Mouse (Mus musculus): Measurements from ENCODE around the gene Atp1a3. TPM values are rescaled to one million over a fixed set of nuclear protein-coding genes. Genes with fewer than 3 reads are reported as not detected.

The Atp1a3 gene
- polyA plus RNA-seq, 1 experiment from 2014 or later, result 586 TPM

DNA sequence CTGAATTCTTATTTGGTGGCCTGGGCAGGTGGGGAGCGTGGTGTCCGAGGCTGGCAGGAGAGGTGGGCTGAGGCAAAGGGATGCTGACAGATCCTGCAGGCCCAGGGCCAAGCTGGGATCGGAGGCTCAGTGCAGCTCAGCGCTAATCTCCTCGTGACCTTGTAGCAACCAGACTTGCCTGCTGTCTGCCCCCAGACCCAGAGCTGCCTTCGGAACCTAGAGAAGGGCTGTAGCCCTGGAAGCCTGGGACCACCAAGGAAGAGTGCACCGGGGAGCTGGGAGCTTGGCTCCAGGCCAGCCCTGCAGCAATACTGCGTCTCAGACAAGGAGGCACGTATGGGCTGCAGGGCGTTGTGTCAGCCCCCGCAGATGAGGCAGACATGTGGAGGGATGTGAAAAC, 2.5 kb downstream of the Atp1a3 start:
- peak overlapping the region; percentile 44 for H3K9ac ChIP-seq (replicated peaks)
- 31% methylated on average over 11 of the region's 11 CpGs for WGBS
- no peaks in the 10 kb centered on the region for H3K27me3 ChIP-seq (replicated peaks)
- peak overlapping the region; percentile 28; the same call in 1 of the 2 replicates for H3K27ac ChIP-seq (replicated peaks)
- peak overlapping the region; percentile 78 for H3K4me3 ChIP-seq (replicated peaks)
- H3K4me1 ChIP-seq, result peaks cover 53% of the 10 kb centered on the region
- peak overlapping the region; percentile 57 for H3K4me2 ChIP-seq
- no peak for ATAC-seq (ENCODE audit: low FRiP score)
- peaks cover 24% of the 10 kb centered on the region for H3K36me3 ChIP-seq
- no peaks in the 10 kb centered on the region for H3K9me3 ChIP-seq (replicated peaks)

DNA sequence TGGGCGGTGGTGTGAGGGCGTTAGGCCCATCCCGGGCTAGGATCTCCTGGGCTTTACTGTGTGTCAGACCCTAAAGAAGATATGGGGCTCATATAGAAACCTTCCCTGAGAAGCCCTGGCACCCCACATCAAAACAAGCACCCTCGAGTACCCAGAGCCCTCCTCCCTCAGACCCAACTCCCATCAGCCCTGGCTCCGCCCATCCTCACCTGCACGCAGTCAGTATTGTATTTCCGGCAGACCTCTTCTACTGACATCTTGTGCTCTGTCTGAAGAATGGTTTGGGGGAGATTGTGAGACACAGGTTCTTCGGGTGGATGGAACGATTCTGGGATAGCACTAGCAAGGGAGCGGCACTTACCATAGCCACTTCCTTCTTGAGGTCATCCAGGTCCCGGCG, 5.0 kb downstream of the Atp1a3 start:
- Histone ChIP-seq H3K9me3 (replicated peaks) (no peaks in the 10 kb centered on the region), H3K4me1 (peaks cover 28% of the 10 kb centered on the region), H3K36me3 (peaks cover 44% of the 10 kb centered on the region)

DNA sequence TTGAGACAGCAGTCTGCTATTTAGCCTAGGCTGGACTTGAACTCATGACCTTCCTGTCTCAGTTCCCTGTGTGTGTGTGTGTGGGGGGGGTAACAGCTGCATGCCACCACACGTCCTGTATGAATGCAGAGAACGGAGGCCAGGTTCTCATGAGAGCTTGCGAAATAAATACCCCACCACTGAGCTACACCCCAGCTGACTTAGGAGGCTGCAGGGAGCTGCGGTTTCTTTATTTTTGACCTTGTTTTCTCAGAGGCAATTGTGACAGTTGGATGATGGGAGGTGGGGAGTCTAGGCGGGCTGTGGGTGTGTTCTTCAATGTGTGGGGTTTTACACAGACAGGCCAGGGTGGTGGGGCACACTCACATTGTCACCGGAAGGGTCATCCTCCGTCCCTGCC, 5.5 kb downstream of the Atp1a3 start:
- Histone ChIP-seq H3K4me3 (replicated peaks) (no peak overlapping the region), H3K9me3 (replicated peaks) (no peaks in the 10 kb centered on the region), H3K4me2 (no peak overlapping the region), H3K9ac (replicated peaks) (no peak overlapping the region), H3K36me3 (peaks cover 49% of the 10 kb centered on the region), H3K4me1 (peaks cover 25% of the 10 kb centered on the region), H3K27ac (replicated peaks) (no peak overlapping the region), H3K27me3 (replicated peaks) (no peaks in the 10 kb centered on the region)
- no peak for ATAC-seq (ENCODE audit: low FRiP score)
- 75% methylated on average over 7 of the region's 7 CpGs for WGBS

More for the DNA sequence above, 5.0 kb downstream of the Atp1a3 start:
- H3K9ac ChIP-seq (replicated peaks), result no peak overlapping the region
- H3K4me3 ChIP-seq (replicated peaks), result no peak overlapping the region
- ATAC-seq (ENCODE audit: low FRiP score), result no peak
- 80% methylated on average over 12 of the region's 12 CpGs for WGBS
- no peak overlapping the region for H3K27ac ChIP-seq (replicated peaks)
- H3K4me2 ChIP-seq, result no peak overlapping the region
- H3K27me3 ChIP-seq (replicated peaks), result no peaks in the 10 kb centered on the region

DNA sequence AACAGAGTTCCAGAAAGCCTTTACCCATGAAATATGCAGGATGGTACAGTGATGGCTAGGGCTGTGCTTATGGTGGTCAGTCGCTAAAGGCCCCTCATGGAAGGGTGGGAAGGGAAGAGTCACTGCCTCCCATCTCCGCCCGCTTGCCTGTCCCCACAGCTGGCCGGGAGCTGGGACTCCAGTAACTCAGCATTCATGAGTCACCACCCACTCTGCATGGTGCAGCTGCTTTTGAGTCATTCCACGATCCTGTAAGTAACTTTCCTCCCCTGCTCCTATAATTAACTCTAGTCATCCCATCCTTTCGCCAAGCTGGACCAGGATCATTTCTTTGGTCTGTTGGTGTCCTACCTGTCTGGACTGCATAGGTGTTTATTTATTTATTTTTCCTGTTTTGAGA, 12.7 kb downstream of the Atp1a3 start:
- no peak for ATAC-seq (ENCODE audit: low FRiP score)
- H3K4me3 ChIP-seq (replicated peaks), result no peak overlapping the region
- H3K9ac ChIP-seq (replicated peaks), result no peak overlapping the region
- H3K9me3 ChIP-seq (replicated peaks), result no peaks in the 10 kb centered on the region
- H3K4me1 ChIP-seq, result no peaks in the 10 kb centered on the region
- no peaks in the 10 kb centered on the region for H3K27me3 ChIP-seq (replicated peaks)
- H3K27ac ChIP-seq (replicated peaks), result no peak overlapping the region
- no peak overlapping the region for H3K4me2 ChIP-seq
- H3K36me3 ChIP-seq, result peaks cover 91% of the 10 kb centered on the region
- 75% methylated on average over 6 of the region's 6 CpGs for WGBS

DNA sequence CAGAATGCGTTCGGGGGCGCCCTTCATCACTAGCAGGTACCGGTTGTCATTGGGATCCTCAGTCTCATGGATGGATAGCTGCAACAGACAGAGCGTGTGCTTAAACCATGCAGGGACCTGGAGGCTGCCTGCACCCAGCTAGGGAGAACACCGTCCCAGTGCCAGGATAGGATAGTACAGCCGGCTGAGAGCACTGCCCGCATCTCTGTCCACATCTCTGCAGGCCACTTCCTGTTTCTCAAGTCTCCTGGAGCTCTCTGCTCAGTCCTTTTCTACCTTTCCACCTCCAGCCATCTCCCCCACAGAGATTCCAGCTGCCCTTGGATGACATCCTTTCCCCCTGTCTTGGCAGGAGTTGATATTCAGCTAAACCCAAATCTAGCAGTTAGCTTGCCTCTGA, 15.3 kb downstream of the Atp1a3 start:
- H3K9ac ChIP-seq (replicated peaks), result no peak overlapping the region
- no peaks in the 10 kb centered on the region for H3K9me3 ChIP-seq (replicated peaks)
- no peak for ATAC-seq (ENCODE audit: low FRiP score)
- WGBS, result 89% methylated on average over 8 of the region's 8 CpGs
- no peak overlapping the region for H3K4me2 ChIP-seq
- H3K27ac ChIP-seq (replicated peaks), result no peak overlapping the region
- no peak overlapping the region for H3K4me3 ChIP-seq (replicated peaks)
- no peaks in the 10 kb centered on the region for H3K27me3 ChIP-seq (replicated peaks)
- no peaks in the 10 kb centered on the region for H3K4me1 ChIP-seq
- H3K36me3 ChIP-seq, result peaks cover 95% of the 10 kb centered on the region

DNA sequence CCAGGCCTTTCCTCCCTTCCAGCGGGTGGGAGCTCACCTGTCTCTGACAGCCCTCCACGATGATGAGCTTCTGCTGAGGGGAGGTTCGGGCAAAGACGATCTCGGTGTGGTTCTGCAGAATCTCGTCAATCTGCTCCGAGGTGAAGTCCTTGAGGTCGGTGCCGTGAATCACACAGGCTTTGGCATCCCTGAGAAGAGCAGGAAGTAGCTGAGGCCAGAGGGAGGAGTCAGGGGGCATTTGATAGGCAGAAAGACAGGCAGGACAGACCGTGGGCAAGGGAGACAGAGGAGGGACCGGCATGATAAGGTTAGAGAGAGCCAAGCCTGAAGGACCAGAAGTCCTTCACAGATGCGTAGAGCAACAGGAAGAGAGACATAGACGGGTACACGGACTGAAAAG, 17.8 kb downstream of the Atp1a3 start:
- WGBS, result 88% methylated on average over 14 of the region's 14 CpGs
- no peaks in the 10 kb centered on the region for H3K4me1 ChIP-seq
- no peaks in the 10 kb centered on the region for H3K9me3 ChIP-seq (replicated peaks)
- peaks cover 93% of the 10 kb centered on the region for H3K36me3 ChIP-seq
- no peak overlapping the region for H3K4me2 ChIP-seq
- no peaks in the 10 kb centered on the region for H3K27me3 ChIP-seq (replicated peaks)
- H3K4me3 ChIP-seq (replicated peaks), result no peak overlapping the region
- H3K27ac ChIP-seq (replicated peaks), result no peak overlapping the region
- no peak for ATAC-seq (ENCODE audit: low FRiP score)
- H3K9ac ChIP-seq (replicated peaks), result no peak overlapping the region

DNA sequence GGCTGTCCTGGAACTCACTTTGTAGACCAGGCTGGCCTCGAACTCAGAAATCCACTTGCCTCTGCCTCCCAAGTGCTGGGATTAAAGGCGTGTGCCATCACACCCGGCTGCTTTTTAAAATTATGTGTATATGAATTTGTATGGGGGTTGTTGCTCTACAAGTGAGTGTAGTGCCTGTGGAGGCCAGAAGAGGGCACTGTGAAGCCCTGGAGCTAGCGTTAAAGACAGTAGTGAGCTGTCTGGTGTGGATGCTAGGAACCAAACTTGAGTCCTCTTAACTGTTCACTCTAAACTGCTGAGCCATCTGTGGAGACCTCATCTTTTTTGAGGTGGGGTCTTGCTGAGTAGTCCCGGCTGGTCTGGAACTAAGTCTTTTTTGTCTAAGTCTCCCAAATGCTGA, 20.0 kb downstream of the Atp1a3 start:
- Histone ChIP-seq H3K4me1 (no peaks in the 10 kb centered on the region), H3K36me3 (peaks cover 97% of the 10 kb centered on the region), H3K9me3 (replicated peaks) (no peaks in the 10 kb centered on the region), H3K4me2 (no peak overlapping the region), H3K27ac (replicated peaks) (no peak overlapping the region), H3K9ac (replicated peaks) (no peak overlapping the region), H3K4me3 (replicated peaks) (no peak overlapping the region), H3K27me3 (replicated peaks) (no peaks in the 10 kb centered on the region)
- ATAC-seq (ENCODE audit: low FRiP score), result no peak
- WGBS, result 75% methylated on average over 5 of the region's 5 CpGs

DNA sequence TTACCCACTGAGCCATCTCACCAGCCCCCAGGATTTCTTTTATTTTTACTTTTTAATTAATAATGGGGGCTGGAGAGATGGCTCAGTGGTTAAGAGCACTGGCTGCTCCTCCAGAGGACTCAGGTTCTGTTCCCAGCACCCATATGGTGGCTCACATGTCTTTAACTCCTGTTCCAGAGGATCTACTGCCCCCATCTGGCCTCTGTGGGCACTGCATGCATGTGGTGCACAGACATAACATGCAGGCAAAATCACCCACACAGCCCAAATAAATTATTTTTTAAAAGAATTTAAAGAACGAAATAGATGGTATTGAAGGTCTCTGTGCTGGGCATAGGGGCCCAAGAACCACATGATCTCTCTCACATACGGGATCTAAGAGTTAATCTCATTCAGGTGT, 21.5 kb downstream of the Atp1a3 start:
- ATAC-seq (ENCODE audit: low FRiP score), result no peak
- Histone ChIP-seq H3K9ac (replicated peaks) (no peak overlapping the region), H3K9me3 (replicated peaks) (no peaks in the 10 kb centered on the region), H3K27me3 (replicated peaks) (no peaks in the 10 kb centered on the region), H3K27ac (replicated peaks) (no peak overlapping the region), H3K4me2 (no peak overlapping the region), H3K4me3 (replicated peaks) (no peak overlapping the region), H3K4me1 (no peaks in the 10 kb centered on the region), H3K36me3 (peaks cover 97% of the 10 kb centered on the region)
- 94% methylated on average over 2 of the region's 2 CpGs for WGBS

DNA sequence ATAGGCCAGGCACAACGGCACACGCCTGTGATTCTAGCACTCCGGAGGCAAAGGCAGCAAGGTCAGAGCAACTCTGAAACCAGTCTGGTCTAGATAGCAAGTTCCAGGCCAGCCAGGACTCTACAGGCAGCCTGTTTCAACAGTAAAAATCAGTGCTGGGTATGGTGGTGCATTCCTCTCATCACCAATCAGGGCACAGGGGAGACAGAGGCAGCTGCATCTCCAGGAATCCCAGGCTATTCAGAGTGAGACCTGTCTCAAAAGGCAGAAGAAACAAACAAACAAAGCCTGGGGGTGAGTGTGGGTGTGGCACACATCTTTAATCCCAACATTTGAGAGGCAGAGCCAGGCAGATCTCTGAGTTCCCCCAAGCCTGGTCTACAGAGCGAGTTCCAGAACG, 22.4 kb downstream of the Atp1a3 start:
- 89% methylated on average over 5 of the region's 5 CpGs for WGBS
- no peak for ATAC-seq (ENCODE audit: low FRiP score)
- Histone ChIP-seq H3K4me1 (no peaks in the 10 kb centered on the region), H3K36me3 (peaks cover 97% of the 10 kb centered on the region), H3K27ac (replicated peaks) (no peak overlapping the region), H3K9ac (replicated peaks) (no peak overlapping the region), H3K4me3 (replicated peaks) (no peak overlapping the region), H3K9me3 (replicated peaks) (no peaks in the 10 kb centered on the region), H3K4me2 (no peak overlapping the region), H3K27me3 (replicated peaks) (no peaks in the 10 kb centered on the region)

DNA sequence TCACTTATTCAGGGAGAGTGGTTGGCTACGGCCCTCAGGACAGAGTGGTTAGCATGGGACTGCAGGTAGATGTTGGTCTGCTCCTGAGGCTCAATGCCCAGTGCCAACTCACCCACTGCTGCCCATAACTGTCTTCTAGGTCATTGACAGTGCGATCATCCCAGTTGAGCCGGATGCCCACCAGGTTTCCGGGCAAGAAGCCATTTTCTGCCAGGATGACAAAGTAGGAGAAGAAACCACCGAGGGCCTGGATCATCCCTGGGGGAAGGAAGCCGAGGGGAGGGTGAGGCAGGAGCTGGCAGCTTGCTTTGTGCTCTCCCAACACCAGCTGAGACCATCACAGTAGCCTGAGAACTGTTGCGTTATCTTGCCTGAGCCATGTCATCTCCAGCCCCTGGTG, 25.3 kb downstream of the Atp1a3 start:
- Histone ChIP-seq H3K36me3 (peaks cover 80% of the 10 kb centered on the region), H3K27me3 (replicated peaks) (no peaks in the 10 kb centered on the region), H3K4me2 (no peak overlapping the region), H3K9ac (replicated peaks) (no peak overlapping the region), H3K4me1 (no peaks in the 10 kb centered on the region), H3K4me3 (replicated peaks) (no peak overlapping the region), H3K9me3 (replicated peaks) (no peaks in the 10 kb centered on the region), H3K27ac (replicated peaks) (no peak overlapping the region)
- WGBS, result 82% methylated on average over 7 of the region's 7 CpGs
- no peak for ATAC-seq (ENCODE audit: low FRiP score)

DNA sequence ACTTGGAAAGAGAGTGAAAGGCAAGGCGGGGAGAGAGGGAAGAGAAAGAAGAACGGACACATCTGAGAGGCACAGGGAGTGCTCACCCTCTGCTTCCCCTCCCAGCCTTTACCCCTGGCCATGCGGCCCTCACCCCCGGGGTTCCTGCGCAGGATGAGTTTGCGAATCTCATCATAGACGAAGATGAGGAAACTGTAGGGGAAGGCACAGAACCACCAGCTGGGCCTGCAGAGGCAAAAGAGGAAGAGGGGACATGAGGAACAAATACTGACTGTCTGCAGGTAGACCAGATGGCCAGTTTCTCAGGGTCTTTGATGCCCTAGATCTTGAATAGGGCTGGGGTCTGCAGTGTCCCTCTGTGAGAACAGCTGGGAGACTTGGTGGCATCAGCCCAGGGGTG, 27.0 kb downstream of the Atp1a3 start:
- H3K9me3 ChIP-seq (replicated peaks), result no peaks in the 10 kb centered on the region
- no peak overlapping the region for H3K4me3 ChIP-seq (replicated peaks)
- H3K27me3 ChIP-seq (replicated peaks), result no peaks in the 10 kb centered on the region
- no peak overlapping the region for H3K9ac ChIP-seq (replicated peaks)
- H3K4me2 ChIP-seq, result no peak overlapping the region
- no peak overlapping the region for H3K27ac ChIP-seq (replicated peaks)
- ATAC-seq (ENCODE audit: low FRiP score), result no peak
- peaks cover 66% of the 10 kb centered on the region for H3K36me3 ChIP-seq
- H3K4me1 ChIP-seq, result peaks cover 2% of the 10 kb centered on the region; the same call in 1 of the 2 replicates
- 81% methylated on average over 7 of the region's 7 CpGs for WGBS

DNA sequence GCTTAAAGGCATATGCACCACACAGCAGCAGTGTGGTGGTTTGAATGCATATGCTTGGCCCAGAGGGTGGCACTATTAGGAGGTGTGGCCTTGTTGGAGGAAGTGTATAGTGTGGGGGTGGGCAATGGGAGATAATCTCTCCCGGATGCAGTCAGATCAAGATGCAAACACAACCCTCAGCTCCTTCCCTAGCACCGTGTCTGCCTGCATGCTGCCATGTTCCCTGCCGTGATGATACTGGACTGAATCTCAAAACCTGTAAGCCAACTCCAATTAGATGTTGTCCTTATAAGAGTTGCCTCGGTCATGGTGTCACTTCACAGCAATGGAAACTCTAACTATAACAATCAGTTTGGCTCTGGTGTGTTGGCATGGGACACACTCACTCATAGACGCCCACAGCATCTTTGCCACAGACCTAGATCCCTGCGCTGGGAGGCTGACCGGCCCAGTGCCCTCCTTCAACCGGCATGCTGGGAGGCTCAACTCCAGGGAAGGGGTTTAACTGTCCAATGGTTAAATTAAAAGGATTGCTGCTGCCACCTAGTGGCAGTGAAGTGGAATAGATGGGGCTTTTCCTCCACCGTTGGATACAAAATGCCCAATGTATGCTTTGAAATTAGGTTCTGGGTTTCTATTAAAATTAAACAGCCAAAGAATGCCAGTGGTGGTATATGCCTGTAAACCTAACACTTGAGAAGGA, 30.7 kb downstream of the Atp1a3 start:
- Histone ChIP-seq H3K4me1 (peaks cover 14% of the 10 kb centered on the region), H3K4me2 (no peak overlapping the region), H3K36me3 (peaks cover 28% of the 10 kb centered on the region), H3K27ac (replicated peaks) (no peak overlapping the region), H3K27me3 (replicated peaks) (no peaks in the 10 kb centered on the region), H3K4me3 (replicated peaks) (no peak overlapping the region), H3K9ac (replicated peaks) (no peak overlapping the region; the same call in 1 of the 2 replicates), H3K9me3 (replicated peaks) (no peaks in the 10 kb centered on the region)
- 29% methylated on average over 9 of the region's 9 CpGs for whole genome bisulfite sequencing
- ATAC-seq (ENCODE audit: low FRiP score), result no peak

Measured in neural tube, embryonic 15.5 days (tissue).